Mouse (Mus musculus) lung, embryonic 16.5 days (tissue): ENCODE measurements around the gene Serpinf1. TPM values are rescaled to one million over a fixed set of nuclear protein-coding genes. Genes with fewer than 3 reads are reported as not detected.
"Not testable (repeated sequence)": the region's sequence is repeated elsewhere in the genome, so short reads cannot be mapped to it uniquely, and the experiment has no call there.

ENCODE experiments used
- ATAC-seq: fragments of 200-750 bp; cut with Nextera tagmentation; 2 replicates; pipeline ENCODE4 v1.8.0; 2017; ENCODE audit warnings: low read depth, mild to moderate bottlenecking, moderate library complexity
- H3K27ac ChIP-seq: fragments of 300-500 bp; sonication (generic); 2 replicates; pipeline ENCODE4 v1.5.1; 2014; ENCODE audit warnings: mild to moderate bottlenecking, control low read depth, low read length
- H3K27me3 ChIP-seq: fragments of 300-500 bp; sonication (generic); 2 replicates; pipeline ENCODE4 v1.6.1; 2014; ENCODE audit warnings: low read depth, low read length, mixed read lengths; ENCODE audit not compliant: control insufficient read depth, insufficient read depth
- H3K36me3 ChIP-seq: fragments of 300-500 bp; sonication (generic); 2 replicates; pipeline ENCODE4 v1.6.1; 2014; ENCODE audit warnings: low read length; ENCODE audit not compliant: control insufficient read depth, insufficient read depth
- H3K4me1 ChIP-seq: fragments of 300-500 bp; sonication (generic); replicated peaks from 2 replicates; pipeline ENCODE4 v1.6.1; 2014; ENCODE audit warnings: low read length, mixed read lengths; ENCODE audit not compliant: control insufficient read depth, insufficient read depth
- H3K4me2 ChIP-seq: fragments of 300-500 bp; sonication (generic); 2 replicates; pipeline ENCODE4 v1.6.1; 2014; ENCODE audit warnings: low read depth, low read length, control low read depth
- H3K4me3 ChIP-seq: fragments of 300-500 bp; sonication (generic); 2 replicates; pipeline ENCODE4 v1.5.1; 2014; ENCODE audit warnings: mild to moderate bottlenecking, low read length, control low read depth
- H3K9ac ChIP-seq: fragments of 300-500 bp; sonication (generic); 2 replicates; pipeline ENCODE4 v1.6.1; 2014; ENCODE audit warnings: low read length, control low read depth
- H3K9me3 ChIP-seq: fragments of 300-500 bp; sonication (generic); 2 replicates; pipeline ENCODE4 v1.6.1; 2016; ENCODE audit warnings: low read length; ENCODE audit not compliant: control insufficient read depth
- WGBS: fragments of 180-500 bp; shearing (Covaris S2); extraction: QIAGEN DNeasy Blood & Tissue Kit; methylation state at CpG from one replicate; pipeline ENCODE4 v1.1.7; 2014; 5-methylcytosine and 5-hydroxymethylcytosine counted together
- polyA plus RNA-seq: library from polyadenylated mRNA; unstranded; fragments of >200 nt; fragmentation: Nextera tagmentation; extraction: Ambion mirVana; gene quantifications from 2 replicates; pipeline ENCODE4 v1.2.1, GENCODE M21; 2015

Gene Serpinf1
- polyA plus RNA-seq, 1 experiment from 2014 or later = 61.3 TPM

GRCm38 (mm10) chr11:75458628-75459041 is 36.1 kb upstream of the Serpinf1 start:
- H3K4me3 ChIP-seq = no peak overlapping the region
- 74% methylated on average over 8 of the region's 8 CpGs for WGBS
- no peaks in the 10 kb centered on the region for H3K9me3 ChIP-seq
- peaks cover 39% of the 10 kb centered on the region for H3K4me1 ChIP-seq
- no peaks in the 10 kb centered on the region for H3K27me3 ChIP-seq
- no peak for ATAC-seq
- no peak overlapping the region for H3K27ac ChIP-seq
- no peak overlapping the region for H3K9ac ChIP-seq
- H3K36me3 ChIP-seq = no peaks in the 10 kb centered on the region
- H3K4me2 ChIP-seq = no peak overlapping the region

- H3K27ac ChIP-seq = no peak overlapping the region
- no peak for ATAC-seq
Observed at GRCm38 (mm10) chr11:75458169-75458568, 35.7 kb upstream of the Serpinf1 start.

GRCm38 (mm10) chr11:75456440-75456871 is 34.0 kb upstream of the Serpinf1 start:
- no peaks in the 10 kb centered on the region for H3K27me3 ChIP-seq
- ATAC-seq = no peak
- no peak overlapping the region for H3K27ac ChIP-seq
- H3K9me3 ChIP-seq = no peaks in the 10 kb centered on the region
- H3K4me1 ChIP-seq = peaks cover 24% of the 10 kb centered on the region
- no peak overlapping the region for H3K9ac ChIP-seq
- no peaks in the 10 kb centered on the region for H3K36me3 ChIP-seq
- no peak overlapping the region for H3K4me3 ChIP-seq
- 81% methylated on average over 7 of the region's 7 CpGs for WGBS
- no peak overlapping the region for H3K4me2 ChIP-seq

More at GRCm38 (mm10) chr11:75458169-75458568, 35.7 kb upstream of the Serpinf1 start:
- Histone ChIP-seq H3K36me3 (no peaks in the 10 kb centered on the region), H3K4me2 (no peak overlapping the region), H3K9me3 (no peaks in the 10 kb centered on the region), H3K9ac (no peak overlapping the region), H3K4me1 (peaks cover 37% of the 10 kb centered on the region), H3K4me3 (no peak overlapping the region), H3K27me3 (no peaks in the 10 kb centered on the region)
- WGBS = 14% methylated on average over 3 of the region's 3 CpGs

GRCm38 (mm10) chr11:75455971-75456370 is 33.5 kb upstream of the Serpinf1 start:
- not testable (repeated sequence) for H3K9me3 ChIP-seq, ATAC-seq, H3K9ac ChIP-seq, H3K27me3 ChIP-seq, H3K27ac ChIP-seq, H3K4me2 ChIP-seq, H3K4me3 ChIP-seq, H3K36me3 ChIP-seq
- WGBS = 93% methylated on average over 2 of the region's 2 CpGs
- H3K4me1 ChIP-seq = peaks cover 24% of the 10 kb centered on the region

GRCm38 (mm10) chr11:75455041-75455736 is 32.7 kb upstream of the Serpinf1 start:
- 67% methylated on average over 10 of the region's 10 CpGs for WGBS
- H3K9ac ChIP-seq = peak overlapping the region; percentile 73
- no peak for ATAC-seq
- H3K4me1 ChIP-seq = peaks cover 24% of the 10 kb centered on the region
- H3K4me3 ChIP-seq = peak overlapping the region; percentile 66
- H3K27me3 ChIP-seq = no peaks in the 10 kb centered on the region
- peak overlapping the region; percentile 67 for H3K27ac ChIP-seq
- H3K36me3 ChIP-seq = no peaks in the 10 kb centered on the region
- H3K4me2 ChIP-seq = peak overlapping the region; percentile 99
- H3K9me3 ChIP-seq = no peaks in the 10 kb centered on the region

- H3K4me1 ChIP-seq = peaks cover 17% of the 10 kb centered on the region
- 1% methylated on average over 56 of the region's 56 CpGs for WGBS
- no peaks in the 10 kb centered on the region for H3K27me3 ChIP-seq
- peak within 1 kb of the TSS; percentile 73 for H3K9ac ChIP-seq
- H3K27ac ChIP-seq = peak within 1 kb of the TSS; percentile 67
- H3K36me3 ChIP-seq = no peaks in the 10 kb centered on the region
- no peaks in the 10 kb centered on the region for H3K9me3 ChIP-seq
- ATAC-seq = peak; percentile 95
- H3K4me3 ChIP-seq = peak within 1 kb of the TSS; percentile 66
- peak within 1 kb of the TSS; percentile 99 for H3K4me2 ChIP-seq
Observed at GRCm38 (mm10) chr11:75453991-75454930, 31.8 kb upstream of the Serpinf1 start, which contains the start of gene Wdr81. Gene Wdr81, minus strand, starts transcription at chr11:75454717.

GRCm38 (mm10) chr11:75452812-75453557 is 30.5 kb upstream of the Serpinf1 start:
- H3K27ac ChIP-seq = no peak overlapping the region
- no peaks in the 10 kb centered on the region for H3K27me3 ChIP-seq
- peaks cover 5% of the 10 kb centered on the region; the same call in 1 of the 2 replicates for H3K36me3 ChIP-seq
- 92% methylated on average over 31 of the region's 31 CpGs for WGBS
- H3K4me3 ChIP-seq = no peak overlapping the region
- no peak for ATAC-seq
- H3K9me3 ChIP-seq = no peaks in the 10 kb centered on the region
- peak overlapping the region; percentile 99; the same call in 1 of the 2 replicates for H3K4me2 ChIP-seq
- peaks cover 16% of the 10 kb centered on the region for H3K4me1 ChIP-seq
- no peak overlapping the region; the same call in 1 of the 2 replicates for H3K9ac ChIP-seq

GRCm38 (mm10) chr11:75452081-75452480 is 29.6 kb upstream of the Serpinf1 start:
- H3K27ac ChIP-seq = no peak overlapping the region
- WGBS = 88% methylated on average over 8 of the region's 8 CpGs
- no peak for ATAC-seq
- no peaks in the 10 kb centered on the region for H3K9me3 ChIP-seq
- H3K4me1 ChIP-seq = peaks cover 16% of the 10 kb centered on the region
- no peak overlapping the region for H3K9ac ChIP-seq
- peaks cover 5% of the 10 kb centered on the region; the same call in 1 of the 2 replicates for H3K36me3 ChIP-seq
- no peak overlapping the region for H3K4me3 ChIP-seq
- H3K4me2 ChIP-seq = no peak overlapping the region
- H3K27me3 ChIP-seq = no peaks in the 10 kb centered on the region
